Mouse (Mus musculus): ENCODE results near the gene Acsf2. TPM values are rescaled to one million over a fixed set of nuclear protein-coding genes. Genes with fewer than 3 reads are reported as not detected.
A peak's percentile ranks its signal among the peaks of the same experiment; 100 is the strongest.

Acsf2 gene
- polyA plus RNA-seq, 1 experiment from 2014 or later = 6.9 TPM

GRCm38 (mm10) chr11:94610744-94611740 is 9.4 kb upstream of the Acsf2 start:
- no peak for ATAC-seq (replicated peaks; ENCODE audit: low FRiP score)
- no peak for DNase-seq (ENCODE audit: low spot score)
- Histone ChIP-seq H3K36me3 (ENCODE audit: control insufficient read depth, insufficient read depth, low read length) (no peaks in the 10 kb centered on the region), H3K4me3 (ENCODE audit: low read depth, low read length) (no peak overlapping the region), H3K27me3 (ENCODE audit: control insufficient read depth, insufficient read depth, low read length) (no peaks in the 10 kb centered on the region), H3K9me3 (ENCODE audit: control insufficient read depth, low read length) (no peaks in the 10 kb centered on the region), H3K4me1 (replicated peaks; ENCODE audit: control insufficient read depth, insufficient read depth, low read length) (no peaks in the 10 kb centered on the region), H3K4me2 (ENCODE audit: low read depth, low read length, severe bottlenecking) (no peak overlapping the region), H3K27ac (ENCODE audit: low read depth, low read length) (no peak overlapping the region), H3K9ac (ENCODE audit: low read length) (no peak overlapping the region)
- WGBS = 74% methylated on average over 4 of the region's 4 CpGs

- no peak overlapping the region; the same call in 1 of the 2 replicates for H3K9ac ChIP-seq (ENCODE audit: low read length)
- WGBS = 62% methylated on average over 11 of the region's 11 CpGs
Observed at GRCm38 (mm10) chr11:94602356-94602955, 785 bp upstream of the Acsf2 start.

GRCm38 (mm10) chr11:94600447-94600846 is 1.2 kb downstream of the Acsf2 start:
- Histone ChIP-seq H3K9ac (ENCODE audit: low read length) (no peak overlapping the region), H3K4me2 (ENCODE audit: low read depth, low read length, severe bottlenecking) (no peak overlapping the region), H3K36me3 (ENCODE audit: control insufficient read depth, insufficient read depth, low read length) (no peaks in the 10 kb centered on the region), H3K4me1 (replicated peaks; ENCODE audit: control insufficient read depth, insufficient read depth, low read length) (peaks cover 3% of the 10 kb centered on the region; the same call in 1 of the 2 replicates), H3K27me3 (ENCODE audit: control insufficient read depth, insufficient read depth, low read length) (no peaks in the 10 kb centered on the region), H3K4me3 (ENCODE audit: low read depth, low read length) (no peak overlapping the region), H3K9me3 (ENCODE audit: control insufficient read depth, low read length) (no peaks in the 10 kb centered on the region), H3K27ac (ENCODE audit: low read depth, low read length) (no peak overlapping the region)
- DNase-seq (ENCODE audit: low spot score) (no peak), ATAC-seq (replicated peaks; ENCODE audit: low FRiP score) (no peak)
- 93% methylated on average over 7 of the region's 7 CpGs for WGBS

More at GRCm38 (mm10) chr11:94602356-94602955, 785 bp upstream of the Acsf2 start:
- DNase-seq (ENCODE audit: low spot score) (no peak), ATAC-seq (replicated peaks; ENCODE audit: low FRiP score) (no peak)
- H3K4me2 ChIP-seq (ENCODE audit: low read depth, low read length, severe bottlenecking) = peak overlapping the region; percentile 52; the same call in 1 of the 2 replicates
- no peak overlapping the region for H3K27ac ChIP-seq (ENCODE audit: low read depth, low read length)
- no peaks in the 10 kb centered on the region for H3K27me3 ChIP-seq (ENCODE audit: control insufficient read depth, insufficient read depth, low read length)
- peaks cover 3% of the 10 kb centered on the region; the same call in 1 of the 2 replicates for H3K4me1 ChIP-seq (replicated peaks; ENCODE audit: control insufficient read depth, insufficient read depth, low read length)
- no peak overlapping the region for H3K4me3 ChIP-seq (ENCODE audit: low read depth, low read length)
- no peaks in the 10 kb centered on the region for H3K36me3 ChIP-seq (ENCODE audit: control insufficient read depth, insufficient read depth, low read length)
- H3K9me3 ChIP-seq (ENCODE audit: control insufficient read depth, low read length) = no peaks in the 10 kb centered on the region

GRCm38 (mm10) chr11:94598437-94599120 is 3.1 kb downstream of the Acsf2 start:
- WGBS = 77% methylated on average over 6 of the region's 6 CpGs
- no peak overlapping the region for H3K4me2 ChIP-seq (ENCODE audit: low read depth, low read length, severe bottlenecking)
- H3K4me1 ChIP-seq (replicated peaks; ENCODE audit: control insufficient read depth, insufficient read depth, low read length) = peaks cover 3% of the 10 kb centered on the region; the same call in 1 of the 2 replicates
- ATAC-seq (replicated peaks; ENCODE audit: low FRiP score) = no peak
- H3K27ac ChIP-seq (ENCODE audit: low read depth, low read length) = no peak overlapping the region
- H3K4me3 ChIP-seq (ENCODE audit: low read depth, low read length) = no peak overlapping the region
- H3K9me3 ChIP-seq (ENCODE audit: control insufficient read depth, low read length) = no peaks in the 10 kb centered on the region
- no peaks in the 10 kb centered on the region for H3K27me3 ChIP-seq (ENCODE audit: control insufficient read depth, insufficient read depth, low read length)
- no peak overlapping the region for H3K9ac ChIP-seq (ENCODE audit: low read length)
- no peaks in the 10 kb centered on the region; the same call in 1 of the 2 replicates for H3K36me3 ChIP-seq (ENCODE audit: control insufficient read depth, insufficient read depth, low read length)
- DNase-seq (ENCODE audit: low spot score) = no peak

- ATAC-seq (replicated peaks; ENCODE audit: low FRiP score) = no peak
- no peak overlapping the region for H3K4me3 ChIP-seq (ENCODE audit: low read depth, low read length)
- WGBS = 98% methylated on average over 4 of the region's 4 CpGs
Observed at GRCm38 (mm10) chr11:94597319-94597718, 4.4 kb downstream of the Acsf2 start.

GRCm38 (mm10) chr11:94596311-94596852 is 5.3 kb downstream of the Acsf2 start:
- Histone ChIP-seq H3K36me3 (ENCODE audit: control insufficient read depth, insufficient read depth, low read length) (no peaks in the 10 kb centered on the region; the same call in 1 of the 2 replicates), H3K4me2 (ENCODE audit: low read depth, low read length, severe bottlenecking) (no peak overlapping the region), H3K27me3 (ENCODE audit: control insufficient read depth, insufficient read depth, low read length) (no peaks in the 10 kb centered on the region), H3K27ac (ENCODE audit: low read depth, low read length) (no peak overlapping the region), H3K4me3 (ENCODE audit: low read depth, low read length) (no peak overlapping the region), H3K9ac (ENCODE audit: low read length) (no peak overlapping the region), H3K9me3 (ENCODE audit: control insufficient read depth, low read length) (no peaks in the 10 kb centered on the region), H3K4me1 (replicated peaks; ENCODE audit: control insufficient read depth, insufficient read depth, low read length) (no peaks in the 10 kb centered on the region)
- WGBS = 72% methylated on average over 7 of the region's 7 CpGs
- ATAC-seq (replicated peaks; ENCODE audit: low FRiP score) (no peak), DNase-seq (ENCODE audit: low spot score) (no peak)

More at GRCm38 (mm10) chr11:94597319-94597718, 4.4 kb downstream of the Acsf2 start:
- H3K36me3 ChIP-seq (ENCODE audit: control insufficient read depth, insufficient read depth, low read length) = no peaks in the 10 kb centered on the region; the same call in 1 of the 2 replicates
- H3K4me1 ChIP-seq (replicated peaks; ENCODE audit: control insufficient read depth, insufficient read depth, low read length) = peaks cover 3% of the 10 kb centered on the region; the same call in 1 of the 2 replicates
- H3K9ac ChIP-seq (ENCODE audit: low read length) = no peak overlapping the region
- DNase-seq (ENCODE audit: low spot score) = no peak
- H3K4me2 ChIP-seq (ENCODE audit: low read depth, low read length, severe bottlenecking) = no peak overlapping the region
- H3K27ac ChIP-seq (ENCODE audit: low read depth, low read length) = no peak overlapping the region
- no peaks in the 10 kb centered on the region for H3K9me3 ChIP-seq (ENCODE audit: control insufficient read depth, low read length)
- no peaks in the 10 kb centered on the region for H3K27me3 ChIP-seq (ENCODE audit: control insufficient read depth, insufficient read depth, low read length)

- no peak overlapping the region for H3K9ac ChIP-seq (ENCODE audit: low read length)
- WGBS = 78% methylated on average over 6 of the region's 6 CpGs
- ATAC-seq (replicated peaks; ENCODE audit: low FRiP score) = no peak
Observed at GRCm38 (mm10) chr11:94587511-94587910, 14.2 kb downstream of the Acsf2 start.

GRCm38 (mm10) chr11:94585091-94585490 is 16.6 kb downstream of the Acsf2 start:
- H3K36me3 ChIP-seq (ENCODE audit: control insufficient read depth, insufficient read depth, low read length) = no peaks in the 10 kb centered on the region
- no peak overlapping the region for H3K27ac ChIP-seq (ENCODE audit: low read depth, low read length)
- no peak overlapping the region for H3K9ac ChIP-seq (ENCODE audit: low read length)
- no peak for ATAC-seq (replicated peaks; ENCODE audit: low FRiP score)
- no peaks in the 10 kb centered on the region for H3K27me3 ChIP-seq (ENCODE audit: control insufficient read depth, insufficient read depth, low read length)
- no peak overlapping the region for H3K4me3 ChIP-seq (ENCODE audit: low read depth, low read length)
- H3K4me1 ChIP-seq (replicated peaks; ENCODE audit: control insufficient read depth, insufficient read depth, low read length) = no peaks in the 10 kb centered on the region
- H3K4me2 ChIP-seq (ENCODE audit: low read depth, low read length, severe bottlenecking) = no peak overlapping the region
- no peaks in the 10 kb centered on the region for H3K9me3 ChIP-seq (ENCODE audit: control insufficient read depth, low read length)
- DNase-seq (ENCODE audit: low spot score) = no peak
- 93% methylated on average over 9 of the region's 9 CpGs for WGBS

More at GRCm38 (mm10) chr11:94587511-94587910, 14.2 kb downstream of the Acsf2 start:
- no peaks in the 10 kb centered on the region for H3K4me1 ChIP-seq (replicated peaks; ENCODE audit: control insufficient read depth, insufficient read depth, low read length)
- no peaks in the 10 kb centered on the region for H3K9me3 ChIP-seq (ENCODE audit: control insufficient read depth, low read length)
- H3K4me2 ChIP-seq (ENCODE audit: low read depth, low read length, severe bottlenecking) = no peak overlapping the region
- H3K27me3 ChIP-seq (ENCODE audit: control insufficient read depth, insufficient read depth, low read length) = no peaks in the 10 kb centered on the region
- H3K27ac ChIP-seq (ENCODE audit: low read depth, low read length) = no peak overlapping the region
- H3K4me3 ChIP-seq (ENCODE audit: low read depth, low read length) = no peak overlapping the region
- H3K36me3 ChIP-seq (ENCODE audit: control insufficient read depth, insufficient read depth, low read length) = no peaks in the 10 kb centered on the region
- DNase-seq (ENCODE audit: low spot score) = no peak
